Mouse (Mus musculus): Measurements from ENCODE around the gene Atn1.
"Not testable (repeated sequence)": the region's sequence is repeated elsewhere in the genome, so short reads cannot be mapped to it uniquely, and the experiment has no call there.

The Atn1 gene

GRCm38 (mm10) chr6:124755831-124756595 is at the start of gene Atn1, which contains the start of gene Gm45234:
Gene Atn1 (minus strand): TSS chr6:124756524.
Gene Gm45234 (minus strand): TSS chr6:124756021.
- no peak for DNase-seq (ENCODE audit: low read depth)

- peak; percentile 77 for DNase-seq (ENCODE audit: low read depth)
Observed at GRCm38 (mm10) chr6:124805341-124806321, 49.3 kb upstream of the Atn1 start.

- DNase-seq (ENCODE audit: low read depth) = no peak
Observed at GRCm38 (mm10) chr6:124804341-124804740, 48.0 kb upstream of the Atn1 start.

GRCm38 (mm10) chr6:124803691-124804090 is 47.4 kb upstream of the Atn1 start:
- not testable (repeated sequence) for DNase-seq (ENCODE audit: low read depth)

- no peak for DNase-seq (ENCODE audit: low read depth)
Observed at GRCm38 (mm10) chr6:124803061-124803460, 46.7 kb upstream of the Atn1 start.

GRCm38 (mm10) chr6:124802400-124802799 is 46.1 kb upstream of the Atn1 start:
- not testable (repeated sequence) for DNase-seq (ENCODE audit: low read depth)

GRCm38 (mm10) chr6:124796200-124796599 is 39.9 kb upstream of the Atn1 start:
- no peak for DNase-seq (ENCODE audit: low read depth)

GRCm38 (mm10) chr6:124795781-124796180 is 39.5 kb upstream of the Atn1 start:
- DNase-seq (ENCODE audit: low read depth) = no peak

- no peak for DNase-seq (ENCODE audit: low read depth)
Observed at GRCm38 (mm10) chr6:124791911-124792310, 35.6 kb upstream of the Atn1 start.

- no peak for DNase-seq (ENCODE audit: low read depth)
Observed at GRCm38 (mm10) chr6:124790121-124790520, 33.8 kb upstream of the Atn1 start.

GRCm38 (mm10) chr6:124789519-124789918 is 33.2 kb upstream of the Atn1 start:
- no peak for DNase-seq (ENCODE audit: low read depth)

GRCm38 (mm10) chr6:124787722-124788121 is 31.4 kb upstream of the Atn1 start:
- no peak for DNase-seq (ENCODE audit: low read depth)

GRCm38 (mm10) chr6:124786756-124787420 is 30.6 kb upstream of the Atn1 start:
- no peak for DNase-seq (ENCODE audit: low read depth)

- DNase-seq (ENCODE audit: low read depth) = no peak
Observed at GRCm38 (mm10) chr6:124782436-124782835, 26.1 kb upstream of the Atn1 start.

- DNase-seq (ENCODE audit: low read depth) = no peak
Observed at GRCm38 (mm10) chr6:124780917-124781316, 24.6 kb upstream of the Atn1 start.

- DNase-seq (ENCODE audit: low read depth) = no peak
Observed at GRCm38 (mm10) chr6:124779984-124780416, 23.7 kb upstream of the Atn1 start.

GRCm38 (mm10) chr6:124779222-124779983 is 23.1 kb upstream of the Atn1 start, which contains the start of gene Lrrc23:
Gene Lrrc23 (minus strand): TSS chr6:124779727.
- no peak for DNase-seq (ENCODE audit: low read depth)

GRCm38 (mm10) chr6:124770511-124770910 is 14.2 kb upstream of the Atn1 start:
- DNase-seq (ENCODE audit: low read depth) = no peak

- DNase-seq (ENCODE audit: low read depth) = no peak
Observed at GRCm38 (mm10) chr6:124770013-124770412, 13.7 kb upstream of the Atn1 start.

- DNase-seq (ENCODE audit: low read depth) = no peak
Observed at GRCm38 (mm10) chr6:124769101-124769765, 12.9 kb upstream of the Atn1 start, which contains the start of gene Eno2. Gene Eno2 (minus strand): TSS chr6:124769673.

- DNase-seq (ENCODE audit: low read depth) = no peak
Observed at GRCm38 (mm10) chr6:124768704-124769044, 12.3 kb upstream of the Atn1 start.
